Mouse (Mus musculus): ENCODE measurements around the gene Sfmbt2. TPM values are rescaled to one million over a fixed set of nuclear protein-coding genes. Genes with fewer than 3 reads are reported as not detected.

Gene Sfmbt2
- polyA plus RNA-seq, 1 experiment = 0.19 TPM

DNA sequence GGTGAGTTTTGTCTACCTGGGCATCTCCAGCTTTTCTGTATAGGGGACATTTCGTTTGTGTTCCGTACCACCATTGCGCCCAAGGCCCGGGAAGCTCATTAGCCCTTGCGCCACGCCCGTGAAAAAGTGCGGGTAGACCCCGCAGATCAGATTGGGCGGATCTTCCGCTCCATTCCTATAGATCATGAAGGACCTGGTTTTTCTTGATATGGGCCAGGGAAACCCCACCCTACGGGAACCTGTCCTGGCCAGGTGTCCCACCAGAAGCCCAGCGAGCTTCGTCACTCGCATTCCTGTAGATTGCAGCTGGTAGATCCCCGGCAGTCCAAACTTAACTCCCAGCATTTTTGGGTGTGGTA, 1.1 kb downstream of the Sfmbt2 start:
- no peak overlapping the region for H3ac ChIP-seq (ENCODE audit: control insufficient read depth, insufficient read length)
- no peaks in the 10 kb centered on the region for H3K36me3 ChIP-seq (ENCODE audit: control insufficient read depth, insufficient read depth)
- H3K4me3 ChIP-seq = no peak overlapping the region
- H3K27me3 ChIP-seq (ENCODE audit: control insufficient read depth, insufficient read depth, insufficient read length) = peaks cover 16% of the 10 kb centered on the region
- H3K79me2 ChIP-seq (ENCODE audit: control insufficient read depth, insufficient read depth) = no peaks in the 10 kb centered on the region
- no peak overlapping the region for H3K4me2 ChIP-seq (ENCODE audit: low read depth)
- TF ChIP-seq TCF3 (IDR thresholded peaks at IDR 0.05; ENCODE audit: insufficient read length, low read depth) (no peak), E2F4 (IDR thresholded peaks at IDR 0.05; ENCODE audit: insufficient read depth) (no peak), REST (IDR thresholded peaks at IDR 0.05; ENCODE audit: insufficient read depth, insufficient read length) (no peak), POLR2A (IDR thresholded peaks at IDR 0.05; ENCODE audit: insufficient read length, low read depth) (no peak), TCF12 (IDR thresholded peaks at IDR 0.05; ENCODE audit: insufficient read depth, poor library complexity, severe bottlenecking) (no peak), CEBPB (IDR thresholded peaks at IDR 0.05; ENCODE audit: insufficient read depth, poor library complexity, severe bottlenecking) (no peak), MYOG (IDR thresholded peaks at IDR 0.05; ENCODE audit: control insufficient read depth in 1 of 3, insufficient read depth in 1 of 3, insufficient read length in 2 of 3, low read depth in 2 of 3) (no peak), POLR2AphosphoS2 (IDR thresholded peaks at IDR 0.05; ENCODE audit: insufficient read length, low read depth) (no peak)

DNA sequence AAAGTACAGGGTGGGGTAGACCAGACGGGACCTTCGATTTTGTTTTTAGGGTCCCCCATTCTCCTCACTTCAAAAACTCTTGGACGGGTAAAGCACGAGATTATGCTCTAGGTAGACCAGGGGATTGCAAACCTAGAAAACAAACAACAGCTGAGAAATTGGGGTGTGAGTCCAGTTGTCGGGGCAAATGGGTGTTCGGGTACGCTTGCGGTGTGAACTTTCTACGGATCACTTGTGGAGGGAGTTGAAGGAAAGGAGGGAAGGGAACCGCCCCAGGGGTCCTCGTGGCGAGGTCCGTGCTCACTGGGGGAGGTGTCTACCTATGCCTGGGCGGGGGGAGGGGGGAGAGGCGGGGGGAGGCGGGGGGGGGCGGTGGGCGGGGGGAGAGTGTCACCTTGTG, 1.6 kb downstream of the Sfmbt2 start:
- no peaks in the 10 kb centered on the region for H3K36me3 ChIP-seq (ENCODE audit: control insufficient read depth, insufficient read depth)
- no peak overlapping the region for H3K4me2 ChIP-seq (ENCODE audit: low read depth)
- H3ac ChIP-seq (ENCODE audit: control insufficient read depth, insufficient read length) = no peak overlapping the region
- H3K79me2 ChIP-seq (ENCODE audit: control insufficient read depth, insufficient read depth) = no peaks in the 10 kb centered on the region
- H3K27me3 ChIP-seq (ENCODE audit: control insufficient read depth, insufficient read depth, insufficient read length) = peaks cover 16% of the 10 kb centered on the region
- TF ChIP-seq MYOD1 (IDR thresholded peaks at IDR 0.05; ENCODE audit: control insufficient read depth in 1 of 3, insufficient read length in 2 of 3, low read depth in 2 of 3) (no peak), CEBPB (IDR thresholded peaks at IDR 0.05; ENCODE audit: insufficient read depth, poor library complexity, severe bottlenecking) (no peak), POLR2A (IDR thresholded peaks at IDR 0.05; ENCODE audit: insufficient read length, low read depth) (no peak), SRF (IDR thresholded peaks at IDR 0.05; ENCODE audit: control insufficient read depth, insufficient read length, low read depth) (no peak), USF1 (IDR thresholded peaks at IDR 0.05; ENCODE audit: low read depth) (no peak), E2F4 (IDR thresholded peaks at IDR 0.05; ENCODE audit: insufficient read depth) (no peak), REST (IDR thresholded peaks at IDR 0.05; ENCODE audit: insufficient read depth, insufficient read length) (no peak), POLR2AphosphoS2 (IDR thresholded peaks at IDR 0.05; ENCODE audit: insufficient read length, low read depth) (no peak), MYOG (IDR thresholded peaks at IDR 0.05; ENCODE audit: control insufficient read depth in 1 of 3, insufficient read depth in 1 of 3, insufficient read length in 2 of 3, low read depth in 2 of 3) (no peak), MAX (IDR thresholded peaks at IDR 0.05; ENCODE audit: low read depth) (no peak), TCF12 (IDR thresholded peaks at IDR 0.05; ENCODE audit: insufficient read depth, poor library complexity, severe bottlenecking) (no peak), TCF3 (IDR thresholded peaks at IDR 0.05; ENCODE audit: insufficient read length, low read depth) (no peak)
- H3K4me3 ChIP-seq = no peak overlapping the region

DNA sequence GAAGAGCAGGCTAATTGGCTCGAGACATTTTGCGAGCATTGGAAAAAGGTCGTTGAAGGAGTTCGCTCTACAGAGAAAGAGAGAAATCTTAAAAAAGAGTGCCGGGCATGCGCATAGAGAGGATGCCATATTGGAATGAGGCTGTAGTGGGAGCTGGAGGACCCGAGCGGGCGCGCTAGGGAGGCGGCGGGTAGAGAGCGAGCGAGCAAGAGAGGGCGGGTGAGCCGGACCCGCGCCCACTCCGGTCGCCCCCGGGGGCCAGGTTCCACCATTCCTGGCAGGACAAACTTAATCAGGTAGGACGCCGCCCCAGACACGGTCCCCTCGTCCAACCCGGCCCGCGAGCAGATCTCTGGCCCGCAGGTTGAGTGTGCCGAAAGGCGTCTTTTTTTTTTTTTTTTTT, 2.0 kb downstream of the Sfmbt2 start:
- Histone ChIP-seq H3K79me2 (ENCODE audit: control insufficient read depth, insufficient read depth) (no peaks in the 10 kb centered on the region), H3K36me3 (ENCODE audit: control insufficient read depth, insufficient read depth) (no peaks in the 10 kb centered on the region), H3K4me2 (ENCODE audit: low read depth) (peak overlapping the region; percentile 75), H3K4me3 (peak overlapping the region; percentile 19), H3K27me3 (ENCODE audit: control insufficient read depth, insufficient read depth, insufficient read length) (peaks cover 16% of the 10 kb centered on the region), H3ac (ENCODE audit: control insufficient read depth, insufficient read length) (no peak overlapping the region)
- no peak for TF ChIP-seq POLR2AphosphoS2 (IDR thresholded peaks at IDR 0.05; ENCODE audit: insufficient read length, low read depth)
- no peak for TF ChIP-seq TCF3 (IDR thresholded peaks at IDR 0.05; ENCODE audit: insufficient read length, low read depth)
- no peak for TF ChIP-seq REST (IDR thresholded peaks at IDR 0.05; ENCODE audit: insufficient read depth, insufficient read length)
- TF ChIP-seq MYOD1 (IDR thresholded peaks at IDR 0.05; ENCODE audit: control insufficient read depth in 1 of 3, insufficient read length in 2 of 3, low read depth in 2 of 3) = no peak
- no peak for TF ChIP-seq SRF (IDR thresholded peaks at IDR 0.05; ENCODE audit: control insufficient read depth, insufficient read length, low read depth)
- TF ChIP-seq MAX (IDR thresholded peaks at IDR 0.05; ENCODE audit: low read depth) = no peak
- no peak for TF ChIP-seq CEBPB (IDR thresholded peaks at IDR 0.05; ENCODE audit: insufficient read depth, poor library complexity, severe bottlenecking)
- no peak for TF ChIP-seq MYOG (IDR thresholded peaks at IDR 0.05; ENCODE audit: control insufficient read depth in 1 of 3, insufficient read depth in 1 of 3, insufficient read length in 2 of 3, low read depth in 2 of 3)
- no peak for TF ChIP-seq POLR2A (IDR thresholded peaks at IDR 0.05; ENCODE audit: insufficient read length, low read depth)
- TF ChIP-seq USF1 (IDR thresholded peaks at IDR 0.05; ENCODE audit: low read depth) = no peak
- TF ChIP-seq E2F4 (IDR thresholded peaks at IDR 0.05; ENCODE audit: insufficient read depth) = no peak
- TF ChIP-seq TCF12 (IDR thresholded peaks at IDR 0.05; ENCODE audit: insufficient read depth, poor library complexity, severe bottlenecking) = no peak

DNA sequence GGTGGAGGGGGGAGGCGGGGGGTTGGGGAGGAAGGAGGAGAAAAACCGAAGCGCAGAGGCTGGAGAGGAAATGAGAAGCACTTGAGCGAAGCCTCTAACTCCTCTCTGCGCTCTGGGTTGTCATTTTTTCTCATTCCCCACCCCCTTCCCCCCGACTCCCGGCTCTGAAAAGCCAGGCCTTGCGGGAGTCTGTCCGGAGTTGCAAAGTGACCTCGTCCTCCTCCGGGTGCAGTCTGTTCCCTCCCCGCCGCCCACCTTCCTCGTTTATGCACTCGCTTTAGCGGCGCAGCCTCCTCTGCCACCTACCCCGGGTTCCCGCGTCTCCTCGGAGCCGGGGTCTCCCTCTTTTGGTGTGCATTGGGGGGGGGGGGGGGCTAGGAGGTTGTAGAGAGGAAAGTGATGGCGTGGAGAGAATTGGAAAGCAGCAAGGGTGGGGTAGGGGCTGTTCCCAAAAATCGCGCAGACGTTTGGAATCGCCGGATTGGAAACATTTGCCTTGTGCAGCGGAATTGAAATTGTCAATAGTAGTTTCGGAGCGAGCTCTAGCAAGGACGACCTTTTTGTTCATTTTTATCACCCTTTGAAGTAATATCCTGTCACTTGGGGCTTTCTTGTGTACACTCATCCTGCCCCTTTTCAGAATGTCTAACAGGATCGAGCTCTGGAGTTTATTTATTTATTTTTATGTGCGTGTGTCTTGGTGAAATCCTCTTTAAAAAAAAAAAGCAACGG, 2.6 kb downstream of the Sfmbt2 start:
- Histone ChIP-seq H3K79me2 (ENCODE audit: control insufficient read depth, insufficient read depth) (no peaks in the 10 kb centered on the region), H3K27me3 (ENCODE audit: control insufficient read depth, insufficient read depth, insufficient read length) (peaks cover 16% of the 10 kb centered on the region), H3K4me3 (peak overlapping the region; percentile 19), H3ac (ENCODE audit: control insufficient read depth, insufficient read length) (no peak overlapping the region), H3K36me3 (ENCODE audit: control insufficient read depth, insufficient read depth) (no peaks in the 10 kb centered on the region), H3K4me2 (ENCODE audit: low read depth) (peak overlapping the region; percentile 75)
- TF ChIP-seq TCF12 (IDR thresholded peaks at IDR 0.05; ENCODE audit: insufficient read depth, poor library complexity, severe bottlenecking) (no peak), POLR2A (IDR thresholded peaks at IDR 0.05; ENCODE audit: insufficient read length, low read depth) (no peak), MYOD1 (IDR thresholded peaks at IDR 0.05; ENCODE audit: control insufficient read depth in 1 of 3, insufficient read length in 2 of 3, low read depth in 2 of 3) (no peak)

All from myocyte (in vitro differentiated cells).